Mouse (Mus musculus) heart, adult 2 months (tissue): ENCODE measurements around the gene Sgip1.

Experiments
- CTCF ChIP-seq: fragments of 200-600 bp; IDR thresholded peaks from 2 replicates; pipeline ENCODE4 v1.8.1; 2022; ENCODE audit warnings: antibody characterized with exemption, mild to moderate bottlenecking, moderate library complexity
- POLR2A ChIP-seq: fragments of 200-500 bp; IDR thresholded peaks from 2 replicates; pipeline ENCODE4 v1.6.1; 2011; ENCODE audit warnings: mild to moderate bottlenecking, low read depth, low read length, control low read depth; ENCODE audit not compliant: insufficient read depth

GRCm38 (mm10) chr4:102895866-102896265 lies 154.8 kb downstream of the Sgip1 start:
- TF ChIP-seq CTCF (no peak), POLR2A (no peak)
